In genomic region chr12:28809756-28810337, GRCm38 (mm10) we compare ENCODE assay signal across 9 mouse cellular contexts. TPM values are rescaled to one million over a fixed set of nuclear protein-coding genes. Genes with fewer than 3 reads are reported as not detected.
DNase-seq lines count a peak whose midpoint lies in the region; ATAC-seq and TF ChIP-seq lines count a peak whose summit lies in the region.
"Had no signal": no experiment of that assay in that cellular context is flagged by ENCODE, and none has a peak within 500 bp of the region (broad histone marks: within the 10 kb centered on the region; RNA-seq: fewer than 3 reads in every experiment).

No protein-coding gene starts in this region.

- H3K36me3 ChIP-seq in heart, embryonic 14.5 days (ENCODE audit: control insufficient read depth, insufficient read depth, low read length) = no peaks in the 10 kb centered on the region
- H3K36me3 ChIP-seq in liver, postnatal 0 days (replicated peaks; ENCODE audit: insufficient read depth, low read length) = no peaks in the 10 kb centered on the region

- TF ChIP-seq CTCF in brain, embryonic 14.5 days (IDR thresholded peaks at IDR 0.05; ENCODE audit: borderline replicate concordance, extremely low read depth, insufficient read depth, insufficient read length) = no peak
- no peak for TF ChIP-seq CTCF in liver, postnatal 0 days (IDR thresholded peaks at IDR 0.05; ENCODE audit: low read depth)

- peak overlapping the region; percentile 27; the same call in 1 of the 2 replicates for H3K9ac ChIP-seq in heart, embryonic 14.5 days (ENCODE audit: low read length)
- H3K9ac ChIP-seq in liver, postnatal 0 days (replicated peaks) = no peak overlapping the region

- 43% methylated on average over 4 of the region's 4 CpGs for WGBS in heart, embryonic 14.5 days
- WGBS in liver, postnatal 0 days (ENCODE audit: insufficient replicate concordance) = 66% methylated on average over 4 of the region's 4 CpGs

- peak; percentile 70; the same call in 1 of the 2 replicates for TF ChIP-seq EP300 in liver, postnatal 0 days (IDR thresholded peaks at IDR 0.05; ENCODE audit: low read depth)

- no peak overlapping the region for H3K4me2 ChIP-seq in heart, embryonic 14.5 days (ENCODE audit: low read length)
- H3K4me2 ChIP-seq in liver, postnatal 0 days (ENCODE audit: low read depth, low read length) = 0 out of 2 replicates have a peak overlapping the region, but pooled peaks have one; percentile 22

- H3K27ac ChIP-seq in heart, embryonic 14.5 days (replicated peaks in 1 of 2; ENCODE audit: control insufficient read depth in 1 of 2, insufficient read depth in 1 of 2, low read depth in 2 of 2, low read length in 2 of 2) = peak overlapping the region in 1 of 2 experiments; percentile 68; a peak in 3 of 4 replicates
- peak overlapping the region; percentile 76 for H3K27ac ChIP-seq in liver, postnatal 0 days (ENCODE audit: low read depth)

- no peak overlapping the region for H3K4me3 ChIP-seq in heart, embryonic 14.5 days (ENCODE audit: control insufficient read depth in 1 of 2, insufficient read depth in 1 of 2, low read depth in 1 of 2, low read length in 2 of 2)
- no peak overlapping the region for H3K4me3 ChIP-seq in liver, postnatal 0 days (ENCODE audit: low read depth, low read length)

- TF ChIP-seq POLR2A in brain, embryonic 14.5 days (IDR thresholded peaks at IDR 0.05; ENCODE audit: borderline replicate concordance, extremely low read depth, insufficient read depth, insufficient read length, poor library complexity, severe bottlenecking) = no peak

- DNase-seq in heart, adult 11 months = no peak
- DNase-seq in brain, embryonic 14.5 days (ENCODE audit: low read depth) = peak; percentile 47
- peak; percentile 8 for DNase-seq in heart, postnatal 4 days
- no peak for DNase-seq in liver, postnatal 0 days
- DNase-seq in urinary bladder, postnatal 25 days (ENCODE audit: low spot score) = no peak
- no peak for DNase-seq in adrenal gland, postnatal 4 days (ENCODE audit: low spot score in 2 of 2)
- DNase-seq in gastrocnemius, postnatal 10 days = no peak
- DNase-seq: right cerebral cortex, adult 18-20 months had no signal

- no peaks in the 10 kb centered on the region for H3K9me3 ChIP-seq in heart, embryonic 14.5 days (ENCODE audit: control insufficient read depth, low read length)
- H3K9me3 ChIP-seq in liver, postnatal 0 days (ENCODE audit: low read length) = no peaks in the 10 kb centered on the region

- H3K4me1 ChIP-seq in heart, embryonic 14.5 days (ENCODE audit: control insufficient read depth in 2 of 2, insufficient read depth in 2 of 2, low read length in 2 of 2) = peaks cover 13 to 21% of the 10 kb centered on the region in 2 experiments
- H3K4me1 ChIP-seq in liver, postnatal 0 days (ENCODE audit: insufficient read depth) = peaks cover 14% of the 10 kb centered on the region

- no peak for ATAC-seq in heart, embryonic 14.5 days (ENCODE audit: insufficient number of reproducible peaks, insufficient read depth, low FRiP score, low read depth)
- peak; percentile 43 for ATAC-seq in liver, postnatal 0 days

- H3K27me3 ChIP-seq in heart, embryonic 14.5 days (ENCODE audit: control insufficient read depth, insufficient read depth, low read length) = no peaks in the 10 kb centered on the region
- no peaks in the 10 kb centered on the region for H3K27me3 ChIP-seq in liver, postnatal 0 days (ENCODE audit: insufficient read depth, low read length)

RNA-seq across cellular contexts. Expression of gene Eipr1, which starts 58.2 kb away (rescaled TPM):
- 19.8 and 21.2 TPM in 2 replicates for polyA plus RNA-seq in heart, embryonic 14.5 days (2014; fragmentation: Nextera tagmentation; extraction: Ambion mirVana)
- 57.1 and 59.9 TPM in 2 replicates for polyA plus RNA-seq in brain, embryonic 14.5 days (2012; rRNA removed)
- total RNA-seq in heart, postnatal 4 days (2021) = 10 to 100 TPM; 11.8 to 13.4 TPM
- 15.5 and 16.7 TPM in 2 replicates for polyA plus RNA-seq in liver, postnatal 0 days (2015; fragmentation: Nextera tagmentation; extraction: Ambion mirVana)
- total RNA-seq in adrenal gland, postnatal 4 days (2021) = 10 to 100 TPM; 21.0 to 21.1 TPM
- 1 to 10 TPM; 6.4 to 6.9 TPM for total RNA-seq in gastrocnemius, postnatal 10 days (2021)

RNA-seq across cellular contexts. Expression of gene Trappc12, which starts 59.6 kb away (rescaled TPM):
- 33.8 and 34.8 TPM in 2 replicates for polyA plus RNA-seq in heart, embryonic 14.5 days (2014; fragmentation: Nextera tagmentation; extraction: Ambion mirVana)
- polyA plus RNA-seq in brain, embryonic 14.5 days (2012; rRNA removed) = 40.6 and 41.8 TPM in 2 replicates
- 10 to 100 TPM; 24.7 to 25.8 TPM for total RNA-seq in heart, postnatal 4 days (2021)
- polyA plus RNA-seq in liver, postnatal 0 days (2015; fragmentation: Nextera tagmentation; extraction: Ambion mirVana) = 10.6 and 11.2 TPM in 2 replicates
- total RNA-seq in adrenal gland, postnatal 4 days (2021) = 10 to 100 TPM; 37.7 to 42.1 TPM
- total RNA-seq in gastrocnemius, postnatal 10 days (2021) = 10 to 100 TPM; 15.0 to 18.4 TPM

Comparison
In these comparisons a context has a peak if more than half of its experiments do, and no peak if none do; other contexts are left out.
1. DNase-seq: peak in brain, embryonic 14.5 days (single experiment) and heart, postnatal 4 days (single experiment); none in heart, adult 11 months (single experiment), liver, postnatal 0 days (single experiment), urinary bladder, postnatal 25 days (single experiment), adrenal gland, postnatal 4 days (0 of 2) and gastrocnemius, postnatal 10 days (single experiment).